Mouse (Mus musculus): Measurements from ENCODE around the gene Kcnj10. TPM values are rescaled to one million over a fixed set of nuclear protein-coding genes. Genes with fewer than 3 reads are reported as not detected.

The Kcnj10 gene
- polyA plus RNA-seq, 1 experiment from 2014 or later: 0.06 TPM

DNA sequence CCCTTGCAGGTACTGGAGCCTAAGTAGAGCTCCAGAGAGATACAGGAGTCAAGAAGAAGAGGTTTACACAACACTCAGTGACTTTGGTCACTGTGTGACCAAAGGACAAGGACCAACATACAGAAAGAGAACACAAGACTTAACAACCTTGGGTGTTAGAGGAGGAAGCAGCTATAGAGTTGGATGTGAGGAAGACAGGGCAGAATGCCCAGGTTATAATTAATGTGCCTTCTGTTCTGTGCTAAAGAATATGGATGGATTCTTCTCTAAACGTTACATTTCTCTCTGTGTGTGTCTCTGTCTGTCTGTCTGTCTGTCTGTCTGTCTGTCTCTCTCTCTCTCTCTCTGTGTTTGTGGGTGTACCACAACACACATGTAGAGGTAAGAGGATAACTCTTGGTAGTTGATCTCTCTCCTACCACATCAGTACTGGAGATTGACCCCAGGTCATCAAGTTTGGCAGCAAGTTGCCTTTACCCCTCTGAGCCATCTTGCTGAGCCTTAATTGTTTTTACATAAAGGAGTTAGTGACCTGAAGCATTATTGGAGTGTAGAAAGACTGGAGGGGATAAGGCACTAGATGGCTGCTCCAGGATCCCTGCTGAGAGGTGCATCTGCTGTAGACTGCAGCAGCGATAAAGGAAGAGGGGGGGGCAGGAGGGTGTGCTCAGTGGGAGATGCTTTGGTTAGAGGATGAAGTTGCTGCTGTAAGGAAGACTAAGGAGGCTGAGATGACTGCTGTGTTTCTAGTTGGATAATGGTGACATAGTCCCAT, 3.4 kb upstream of the Kcnj10 start:
- H3K27me3 ChIP-seq: peaks cover 47% of the 10 kb centered on the region

DNA sequence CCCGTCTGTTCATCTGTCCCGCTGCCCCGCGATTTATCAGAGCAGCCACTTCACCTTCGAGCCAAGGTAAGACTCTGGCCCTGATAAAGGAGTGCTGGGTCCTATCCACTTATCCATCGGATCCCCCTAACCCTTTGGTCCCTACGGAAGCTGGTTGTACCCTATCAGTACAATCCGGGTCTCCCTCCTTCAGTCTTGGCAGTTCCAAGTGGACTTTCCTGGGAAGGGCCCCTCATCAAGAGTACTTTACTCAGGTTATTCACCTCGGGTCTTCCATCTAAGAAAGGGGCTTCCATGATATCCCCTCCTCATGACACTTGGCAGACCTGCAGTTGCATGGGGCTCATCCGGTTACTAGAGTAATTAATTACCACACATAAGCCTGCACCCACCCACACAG, 376 bp downstream of the Kcnj10 start:
- Histone ChIP-seq H3K36me3 (no peaks in the 10 kb centered on the region), H3K4me2 (replicated peaks) (peak overlapping the region; percentile 65), H3K4me3 (peak overlapping the region; percentile 41), H3K4me1 (no peaks in the 10 kb centered on the region), H3K9me3 (no peaks in the 10 kb centered on the region), H3K27ac (no peak overlapping the region), H3K9ac (no peak overlapping the region), H3K27me3 (peaks cover 43% of the 10 kb centered on the region)
- 18% methylated on average over 10 of the region's 10 CpGs for WGBS
- no peak for ATAC-seq (ENCODE audit: insufficient number of reproducible peaks, insufficient read depth, low FRiP score, low TSS enrichment)

More for the DNA sequence above, 3.4 kb upstream of the Kcnj10 start:
- H3K4me1 ChIP-seq: no peaks in the 10 kb centered on the region
- ATAC-seq (ENCODE audit: insufficient number of reproducible peaks, insufficient read depth, low FRiP score, low TSS enrichment): no peak
- H3K36me3 ChIP-seq: no peaks in the 10 kb centered on the region
- H3K9ac ChIP-seq: no peak overlapping the region
- H3K9me3 ChIP-seq: no peaks in the 10 kb centered on the region
- H3K4me2 ChIP-seq (replicated peaks): no peak overlapping the region
- 32% methylated on average over 2 of the region's 2 CpGs for WGBS
- H3K27ac ChIP-seq: no peak overlapping the region
- no peak overlapping the region for H3K4me3 ChIP-seq

DNA sequence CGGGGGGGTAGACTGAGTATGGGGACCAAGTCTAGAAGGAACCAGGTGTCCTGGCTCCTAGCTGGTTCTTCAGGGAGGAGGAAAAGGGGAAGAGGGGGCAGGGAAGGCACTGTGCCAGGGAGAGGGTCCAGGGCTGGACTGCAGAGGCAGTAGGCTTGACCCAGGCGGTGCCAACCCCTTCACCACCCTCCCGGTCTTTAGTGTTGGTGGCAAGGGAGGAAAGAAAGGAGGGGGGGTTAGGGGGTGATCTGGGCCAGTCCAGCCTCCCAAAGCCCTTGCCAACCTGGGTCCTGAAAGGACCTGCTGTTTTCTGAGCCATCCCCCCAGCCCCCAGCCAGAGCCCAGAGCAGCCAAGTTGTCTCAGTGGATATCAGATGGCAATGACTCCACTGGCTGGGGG, 1.7 kb downstream of the Kcnj10 start:
- H3K4me1 ChIP-seq: no peaks in the 10 kb centered on the region
- no peak overlapping the region for H3K9ac ChIP-seq
- no peaks in the 10 kb centered on the region for H3K9me3 ChIP-seq
- H3K4me3 ChIP-seq: no peak overlapping the region
- H3K36me3 ChIP-seq: no peaks in the 10 kb centered on the region
- H3K27me3 ChIP-seq: peaks cover 43% of the 10 kb centered on the region
- ATAC-seq (ENCODE audit: insufficient number of reproducible peaks, insufficient read depth, low FRiP score, low TSS enrichment): no peak
- H3K27ac ChIP-seq: no peak overlapping the region
- WGBS: 77% methylated on average over 3 of the region's 3 CpGs
- no peak overlapping the region for H3K4me2 ChIP-seq (replicated peaks)

DNA sequence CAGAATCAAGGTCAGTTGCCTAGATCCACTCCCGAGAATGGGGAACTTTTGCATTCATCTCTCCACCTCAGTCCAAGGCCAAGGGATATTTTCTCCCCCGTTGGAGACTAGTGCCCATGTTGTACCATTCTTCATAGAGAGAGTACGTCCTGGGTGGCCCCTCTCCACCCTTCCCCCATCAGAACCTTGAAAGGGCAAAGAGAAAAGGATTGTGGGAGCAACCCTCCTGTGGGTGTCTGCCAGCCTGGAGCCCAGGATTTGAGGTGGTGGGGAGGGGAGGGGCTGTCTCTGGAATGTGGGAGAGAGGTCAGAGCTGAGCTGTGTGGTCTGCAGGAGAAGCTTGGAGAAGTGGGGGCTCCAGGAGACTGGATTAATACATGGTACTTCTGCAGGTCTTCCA, 2.9 kb downstream of the Kcnj10 start:
- no peak overlapping the region for H3K9ac ChIP-seq
- peaks cover 42% of the 10 kb centered on the region for H3K27me3 ChIP-seq
- H3K4me1 ChIP-seq: no peaks in the 10 kb centered on the region
- H3K9me3 ChIP-seq: no peaks in the 10 kb centered on the region
- WGBS: 69% methylated on average over 3 of the region's 3 CpGs
- H3K4me3 ChIP-seq: no peak overlapping the region
- ATAC-seq (ENCODE audit: insufficient number of reproducible peaks, insufficient read depth, low FRiP score, low TSS enrichment): no peak
- no peak overlapping the region for H3K27ac ChIP-seq
- H3K4me2 ChIP-seq (replicated peaks): no peak overlapping the region
- H3K36me3 ChIP-seq: no peaks in the 10 kb centered on the region

DNA sequence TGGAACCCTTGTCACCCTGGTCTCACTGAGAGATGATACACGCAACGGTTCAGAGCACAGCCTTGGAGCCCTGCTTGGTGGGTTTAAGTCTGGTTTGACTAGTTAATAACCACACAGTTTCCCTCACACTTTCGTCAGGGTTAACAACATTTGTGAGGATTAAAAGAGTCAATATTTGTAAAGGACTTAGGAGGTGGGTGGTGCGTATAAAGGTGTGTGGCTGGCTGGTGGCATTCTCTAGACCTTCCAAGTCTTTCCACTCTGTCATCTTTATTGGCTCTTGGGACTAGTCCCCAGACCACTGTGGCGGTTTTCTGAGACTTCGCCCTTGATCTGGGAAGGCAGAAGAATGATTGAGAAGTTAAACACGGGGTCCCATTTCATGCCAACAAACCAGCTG, 3.8 kb downstream of the Kcnj10 start:
- Histone ChIP-seq H3K4me2 (replicated peaks) (no peak overlapping the region), H3K4me1 (0 out of 2 replicates have a peak, but pooled peaks cover 2% of the 10 kb centered on the region), H3K9me3 (no peaks in the 10 kb centered on the region), H3K36me3 (no peaks in the 10 kb centered on the region), H3K27ac (no peak overlapping the region), H3K4me3 (no peak overlapping the region), H3K27me3 (peaks cover 43% of the 10 kb centered on the region), H3K9ac (no peak overlapping the region)
- 80% methylated on average over 7 of the region's 7 CpGs for WGBS
- ATAC-seq (ENCODE audit: insufficient number of reproducible peaks, insufficient read depth, low FRiP score, low TSS enrichment): no peak

DNA sequence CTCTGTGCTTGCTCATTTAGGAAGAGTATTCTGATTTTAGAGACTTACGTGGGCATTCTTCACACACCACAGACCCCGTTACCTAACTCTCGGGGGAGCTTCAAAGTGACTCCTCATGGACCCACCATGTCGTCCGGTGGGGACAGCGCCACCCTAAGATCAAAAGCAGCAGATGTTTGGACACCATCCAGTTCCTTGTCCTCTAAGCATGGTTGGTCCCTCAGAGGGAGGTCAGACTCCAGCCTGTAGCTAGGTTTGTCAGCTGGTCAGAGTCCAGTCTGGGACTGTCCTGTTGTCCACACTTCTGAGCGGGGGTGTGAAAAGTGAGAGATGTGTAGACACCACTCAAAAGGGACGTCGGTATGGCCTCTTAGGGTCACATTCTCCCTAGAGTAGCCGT, 5.7 kb downstream of the Kcnj10 start:
- H3K9ac ChIP-seq: no peak overlapping the region
- no peaks in the 10 kb centered on the region for H3K9me3 ChIP-seq
- ATAC-seq (ENCODE audit: insufficient number of reproducible peaks, insufficient read depth, low FRiP score, low TSS enrichment): no peak
- 84% methylated on average over 10 of the region's 10 CpGs for WGBS
- H3K27me3 ChIP-seq: peaks cover 39% of the 10 kb centered on the region
- no peak overlapping the region for H3K4me3 ChIP-seq
- H3K4me2 ChIP-seq (replicated peaks): no peak overlapping the region
- no peaks in the 10 kb centered on the region for H3K36me3 ChIP-seq
- no peak overlapping the region for H3K27ac ChIP-seq
- H3K4me1 ChIP-seq: 0 out of 2 replicates have a peak, but pooled peaks cover 11% of the 10 kb centered on the region

DNA sequence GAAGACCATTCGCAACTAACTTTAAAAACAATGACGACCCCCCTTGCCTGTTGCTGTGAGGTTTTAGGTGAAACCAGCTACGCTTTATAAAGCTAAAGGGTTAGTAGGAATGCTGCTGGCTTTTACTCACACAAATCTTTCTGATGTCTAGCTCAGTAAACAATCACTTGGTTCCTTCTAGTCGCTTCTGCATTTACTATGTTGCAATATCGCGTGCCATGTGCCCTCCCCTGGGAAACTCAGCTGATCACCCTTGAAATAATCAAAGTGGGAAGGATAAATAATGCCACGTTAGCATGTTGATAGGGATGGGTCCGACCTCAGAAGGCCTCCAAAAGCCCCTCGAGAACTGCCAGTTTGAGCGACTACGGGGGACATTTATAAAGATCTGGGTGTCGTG, 6.4 kb downstream of the Kcnj10 start:
- Histone ChIP-seq H3K4me3 (no peak overlapping the region), H3K4me2 (replicated peaks) (no peak overlapping the region), H3K27ac (no peak overlapping the region), H3K27me3 (peaks cover 33% of the 10 kb centered on the region), H3K36me3 (no peaks in the 10 kb centered on the region), H3K9me3 (no peaks in the 10 kb centered on the region), H3K9ac (no peak overlapping the region), H3K4me1 (0 out of 2 replicates have a peak, but pooled peaks cover 11% of the 10 kb centered on the region)
- 85% methylated on average over 12 of the region's 12 CpGs for WGBS
- ATAC-seq (ENCODE audit: insufficient number of reproducible peaks, insufficient read depth, low FRiP score, low TSS enrichment): no peak

DNA sequence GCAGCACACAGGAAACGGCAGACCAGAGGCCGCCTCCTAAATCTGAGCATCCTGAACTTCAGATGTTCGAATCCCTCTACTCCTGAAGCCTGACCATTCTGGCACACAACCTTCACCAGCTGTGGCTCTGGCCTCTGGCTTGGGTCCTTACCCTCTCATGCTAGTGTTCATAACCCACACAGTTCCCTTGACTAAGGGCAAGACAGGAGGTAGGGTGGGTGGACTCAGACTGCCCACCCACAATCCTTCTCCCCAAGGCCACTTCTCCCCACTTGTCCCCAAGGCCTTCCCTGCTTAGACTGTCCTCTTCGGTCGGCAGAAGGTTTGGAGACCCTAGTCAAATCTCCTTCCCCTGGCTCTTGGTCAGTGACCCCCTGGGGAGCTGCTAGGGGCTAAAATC, 8.5 kb downstream of the Kcnj10 start:
- Histone ChIP-seq H3K4me3 (no peak overlapping the region), H3K9me3 (no peaks in the 10 kb centered on the region), H3K4me2 (replicated peaks) (no peak overlapping the region), H3K36me3 (no peaks in the 10 kb centered on the region), H3K27ac (no peak overlapping the region), H3K27me3 (peaks cover 33% of the 10 kb centered on the region), H3K9ac (no peak overlapping the region), H3K4me1 (0 out of 2 replicates have a peak, but pooled peaks cover 11% of the 10 kb centered on the region)
- no peak for ATAC-seq (ENCODE audit: insufficient number of reproducible peaks, insufficient read depth, low FRiP score, low TSS enrichment)
- WGBS: 52% methylated on average over 5 of the region's 5 CpGs

DNA sequence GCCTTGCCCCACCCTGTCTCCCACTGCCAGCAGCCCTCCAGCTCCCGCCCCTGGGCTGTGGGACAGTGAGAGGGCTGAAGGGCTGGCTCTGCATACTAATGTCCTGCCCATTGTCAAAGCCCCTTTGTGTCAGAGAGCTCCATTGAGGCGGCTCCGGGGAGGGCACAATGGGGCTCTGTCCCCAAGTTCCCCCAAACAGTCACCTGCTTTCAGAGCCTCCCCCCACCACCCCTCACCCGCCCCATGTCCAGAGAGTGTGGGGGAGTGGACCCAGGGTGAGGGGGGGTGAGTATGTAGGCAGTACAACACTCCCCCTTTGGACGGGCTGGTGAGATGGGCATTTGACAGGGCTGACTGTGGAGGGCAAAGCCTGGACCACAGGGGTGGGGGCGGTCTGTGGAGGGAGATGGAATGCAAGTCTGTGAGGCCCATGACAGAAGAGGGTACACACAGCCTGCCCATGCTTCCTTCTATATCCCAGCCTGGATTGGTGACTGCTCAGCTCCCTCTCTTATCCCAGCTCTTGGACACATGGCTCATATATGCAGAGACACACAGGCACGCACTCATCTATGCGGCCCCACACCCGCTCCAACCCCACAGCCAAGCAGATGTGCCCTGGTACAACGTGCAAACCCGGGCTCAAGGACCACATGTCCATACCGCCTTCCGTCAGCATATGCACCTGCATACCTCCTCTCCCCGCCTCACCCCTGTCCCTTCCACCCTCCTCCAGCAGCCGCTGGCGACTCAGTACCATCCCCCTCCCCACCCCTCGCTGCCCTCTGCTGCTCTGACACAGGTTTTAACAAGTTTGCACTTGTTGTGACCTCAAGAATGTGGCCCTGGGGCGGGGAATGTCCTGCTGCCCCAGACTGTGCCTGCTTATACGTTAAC, 9.2 kb downstream of the Kcnj10 start:
- Histone ChIP-seq H3K4me3 (no peak overlapping the region), H3K27me3 (peaks cover 33% of the 10 kb centered on the region), H3K27ac (no peak overlapping the region)

DNA sequence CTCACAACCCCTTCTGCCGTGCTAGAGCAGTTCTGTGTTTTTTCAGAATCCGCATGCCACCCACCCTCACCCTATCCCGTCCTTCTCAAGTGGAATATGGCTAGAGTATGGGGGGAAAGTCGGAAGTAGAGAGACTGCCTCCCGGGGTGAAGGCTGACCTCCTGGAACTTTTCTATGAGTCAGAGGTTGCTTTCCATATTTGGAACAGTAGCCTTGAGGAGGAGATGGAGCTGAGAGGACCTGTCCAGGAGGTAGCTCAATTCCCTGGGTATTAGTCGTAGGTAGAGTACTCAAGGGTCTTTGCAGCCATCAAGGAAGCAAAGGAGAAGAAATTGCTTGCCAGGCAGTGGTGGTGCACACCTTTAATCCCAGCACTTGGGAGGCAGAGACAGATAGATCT, 11.0 kb downstream of the Kcnj10 start:
- Histone ChIP-seq H3K9ac (no peak overlapping the region), H3K36me3 (no peaks in the 10 kb centered on the region), H3K27me3 (peaks cover 33% of the 10 kb centered on the region), H3K4me1 (0 out of 2 replicates have a peak, but pooled peaks cover 11% of the 10 kb centered on the region), H3K4me3 (no peak overlapping the region), H3K27ac (no peak overlapping the region), H3K9me3 (no peaks in the 10 kb centered on the region), H3K4me2 (replicated peaks) (no peak overlapping the region)
- ATAC-seq (ENCODE audit: insufficient number of reproducible peaks, insufficient read depth, low FRiP score, low TSS enrichment): no peak
- 78% methylated on average over 6 of the region's 6 CpGs for WGBS

More for the DNA sequence above, 9.2 kb downstream of the Kcnj10 start:
- WGBS: 6% methylated on average over 19 of the region's 19 CpGs
- H3K36me3 ChIP-seq: no peaks in the 10 kb centered on the region
- H3K9ac ChIP-seq: no peak overlapping the region
- 0 out of 2 replicates have a peak overlapping the region, but pooled peaks have one; percentile 6 for H3K4me2 ChIP-seq (replicated peaks)
- H3K9me3 ChIP-seq: no peaks in the 10 kb centered on the region
- H3K4me1 ChIP-seq: 0 out of 2 replicates have a peak, but pooled peaks cover 11% of the 10 kb centered on the region
- ATAC-seq (ENCODE audit: insufficient number of reproducible peaks, insufficient read depth, low FRiP score, low TSS enrichment): peak; percentile 78

DNA sequence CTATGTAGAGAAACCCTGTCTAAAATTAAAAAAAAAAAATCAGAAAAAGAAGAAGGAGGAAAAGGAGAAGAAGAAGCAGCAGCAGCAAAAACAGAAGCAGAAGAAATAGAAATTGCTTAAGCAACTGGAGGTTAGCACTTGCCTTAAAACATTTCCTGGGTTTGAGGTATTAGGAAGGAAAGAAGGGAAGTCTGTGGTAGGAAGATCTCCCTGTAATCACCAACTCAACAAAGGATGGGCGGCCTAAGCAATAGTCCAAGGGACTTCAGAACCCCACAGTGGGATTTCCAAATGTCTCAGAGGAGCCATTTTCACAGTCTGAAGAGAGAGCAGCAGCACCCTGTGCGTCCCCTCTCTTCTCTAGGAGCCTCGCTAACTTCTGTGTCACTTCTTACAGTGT, 11.4 kb downstream of the Kcnj10 start:
- no peak for ATAC-seq (ENCODE audit: insufficient number of reproducible peaks, insufficient read depth, low FRiP score, low TSS enrichment)
- no peaks in the 10 kb centered on the region for H3K36me3 ChIP-seq
- no peak overlapping the region for H3K4me3 ChIP-seq
- 70% methylated on average over 3 of the region's 3 CpGs for WGBS
- H3K27me3 ChIP-seq: peaks cover 33% of the 10 kb centered on the region
- H3K4me1 ChIP-seq: 0 out of 2 replicates have a peak, but pooled peaks cover 11% of the 10 kb centered on the region
- H3K4me2 ChIP-seq (replicated peaks): no peak overlapping the region
- H3K27ac ChIP-seq: no peak overlapping the region
- H3K9me3 ChIP-seq: no peaks in the 10 kb centered on the region
- no peak overlapping the region for H3K9ac ChIP-seq

Data from embryonic facial prominence, embryonic 12.5 days (tissue).